Mouse (Mus musculus) hindbrain, embryonic 16.5 days (tissue): ENCODE measurements at regions not wholly inside any gene's neighbourhood (a gene's known extent, or its start where the extent isn't known, plus 50 kb on each side); places are given as distances from the start of the nearest gene placed in this dataset.
A peak's percentile ranks its signal among the peaks of the same experiment; 100 is the strongest.

Experiments used
- ATAC-seq: fragments of 200-750 bp; cut with Nextera tagmentation; 2 replicates; pipeline ENCODE4 v1.8.0; 2017; ENCODE audit warnings: moderate TSS enrichment, moderate library complexity
- H3K27ac ChIP-seq: fragments of 300-500 bp; sonication (generic); 2 replicates; pipeline ENCODE4 v1.5.1; 2014; ENCODE audit warnings: low read depth, mild to moderate bottlenecking, control low read depth, low read length, moderate library complexity
- H3K27me3 ChIP-seq: fragments of 300-500 bp; sonication (generic); replicated peaks from 2 replicates; pipeline ENCODE4 v1.6.1; 2014; ENCODE audit warnings: low read length; ENCODE audit not compliant: control insufficient read depth, insufficient read depth
- H3K36me3 ChIP-seq: fragments of 300-500 bp; sonication (generic); 2 replicates; pipeline ENCODE4 v1.6.1; 2014; ENCODE audit warnings: mild to moderate bottlenecking, low read length, moderate library complexity, mixed read lengths; ENCODE audit not compliant: control insufficient read depth, insufficient read depth
- H3K4me1 ChIP-seq: fragments of 300-500 bp; sonication (generic); 2 replicates; pipeline ENCODE4 v1.6.1; 2014; ENCODE audit warnings: low read depth, low read length; ENCODE audit not compliant: control insufficient read depth, insufficient read depth
- H3K4me2 ChIP-seq: fragments of 300-500 bp; sonication (generic); 2 replicates; pipeline ENCODE4 v1.6.1; 2014; ENCODE audit warnings: mild to moderate bottlenecking, low read length, control low read depth, moderate library complexity
- H3K4me3 ChIP-seq: fragments of 300-500 bp; sonication (generic); 2 replicates; pipeline ENCODE4 v1.5.1; 2014; ENCODE audit warnings: mild to moderate bottlenecking, low read length, control low read depth, moderate library complexity
- H3K9ac ChIP-seq: fragments of 300-500 bp; sonication (generic); 2 replicates; pipeline ENCODE4 v1.6.1; 2014; ENCODE audit warnings: low read depth, mild to moderate bottlenecking, control low read depth, low read length, moderate library complexity
- H3K9me3 ChIP-seq: fragments of 300-500 bp; sonication (generic); 2 replicates; pipeline ENCODE4 v1.6.1; 2014; ENCODE audit warnings: mild to moderate bottlenecking, low read length, moderate library complexity; ENCODE audit not compliant: control insufficient read depth
- WGBS: fragments of 180-500 bp; shearing (Covaris S2); extraction: QIAGEN DNeasy Blood & Tissue Kit; methylation state at CpG from one replicate; pipeline ENCODE4 v1.1.7; 2014; 5-methylcytosine and 5-hydroxymethylcytosine counted together

- H3K4me3 ChIP-seq: no peak overlapping the region
Observed at GRCm38 (mm10) chr15:94183663-94184375, 281.4 kb downstream of the Adamts20 start.

DNA sequence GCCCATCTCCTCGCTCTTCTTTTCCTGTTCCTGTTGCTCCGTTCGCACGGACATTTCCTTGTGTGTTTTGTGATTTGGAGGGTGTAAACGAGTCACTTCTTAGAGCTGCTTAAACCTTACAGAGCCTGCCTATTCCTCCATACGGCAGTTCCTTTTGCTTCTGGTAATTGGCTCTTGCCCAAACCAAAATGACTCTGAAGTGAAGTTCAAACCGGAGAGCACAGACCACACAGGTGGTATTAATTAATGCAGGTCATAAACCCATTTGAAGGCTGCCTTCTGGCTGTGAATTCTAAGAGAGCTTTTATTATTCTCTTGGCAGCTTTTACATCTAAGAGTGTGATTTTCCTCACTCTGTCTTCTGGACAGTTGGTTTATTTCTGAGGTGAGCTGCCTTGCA, 291.1 kb downstream of the Adamts20 start:
- 68% methylated on average over 7 of the region's 7 CpGs for WGBS
- no peaks in the 10 kb centered on the region for H3K27me3 ChIP-seq
- H3K27ac ChIP-seq: no peak overlapping the region
- H3K4me1 ChIP-seq: no peaks in the 10 kb centered on the region
- H3K4me3 ChIP-seq: no peak overlapping the region
- H3K9me3 ChIP-seq: no peaks in the 10 kb centered on the region
- H3K36me3 ChIP-seq: no peaks in the 10 kb centered on the region
- H3K9ac ChIP-seq: no peak overlapping the region
- no peak overlapping the region for H3K4me2 ChIP-seq
- ATAC-seq: no peak

More at GRCm38 (mm10) chr15:94183663-94184375, 281.4 kb downstream of the Adamts20 start:
- no peaks in the 10 kb centered on the region for H3K4me1 ChIP-seq
- H3K27ac ChIP-seq: no peak overlapping the region
- no peak overlapping the region for H3K9ac ChIP-seq
- ATAC-seq: no peak
- 94% methylated on average over 6 of the region's 6 CpGs for WGBS
- H3K4me2 ChIP-seq: no peak overlapping the region
- no peaks in the 10 kb centered on the region for H3K9me3 ChIP-seq
- no peaks in the 10 kb centered on the region for H3K36me3 ChIP-seq
- H3K27me3 ChIP-seq: no peaks in the 10 kb centered on the region

- Histone ChIP-seq H3K27ac (no peak overlapping the region), H3K4me3 (no peak overlapping the region), H3K9ac (no peak overlapping the region), H3K4me2 (no peak overlapping the region), H3K4me1 (no peaks in the 10 kb centered on the region), H3K27me3 (no peaks in the 10 kb centered on the region), H3K36me3 (no peaks in the 10 kb centered on the region), H3K9me3 (no peaks in the 10 kb centered on the region)
- no peak for ATAC-seq
- WGBS: 81% methylated on average over 4 of the region's 4 CpGs
Observed at GRCm38 (mm10) chr15:94160806-94161205, 304.4 kb downstream of the Adamts20 start.

GRCm38 (mm10) chr15:94139534-94139958, 325.7 kb downstream of the Adamts20 start:
- WGBS: 78% methylated on average over 13 of the region's 13 CpGs
- no peak overlapping the region for H3K27ac ChIP-seq

DNA sequence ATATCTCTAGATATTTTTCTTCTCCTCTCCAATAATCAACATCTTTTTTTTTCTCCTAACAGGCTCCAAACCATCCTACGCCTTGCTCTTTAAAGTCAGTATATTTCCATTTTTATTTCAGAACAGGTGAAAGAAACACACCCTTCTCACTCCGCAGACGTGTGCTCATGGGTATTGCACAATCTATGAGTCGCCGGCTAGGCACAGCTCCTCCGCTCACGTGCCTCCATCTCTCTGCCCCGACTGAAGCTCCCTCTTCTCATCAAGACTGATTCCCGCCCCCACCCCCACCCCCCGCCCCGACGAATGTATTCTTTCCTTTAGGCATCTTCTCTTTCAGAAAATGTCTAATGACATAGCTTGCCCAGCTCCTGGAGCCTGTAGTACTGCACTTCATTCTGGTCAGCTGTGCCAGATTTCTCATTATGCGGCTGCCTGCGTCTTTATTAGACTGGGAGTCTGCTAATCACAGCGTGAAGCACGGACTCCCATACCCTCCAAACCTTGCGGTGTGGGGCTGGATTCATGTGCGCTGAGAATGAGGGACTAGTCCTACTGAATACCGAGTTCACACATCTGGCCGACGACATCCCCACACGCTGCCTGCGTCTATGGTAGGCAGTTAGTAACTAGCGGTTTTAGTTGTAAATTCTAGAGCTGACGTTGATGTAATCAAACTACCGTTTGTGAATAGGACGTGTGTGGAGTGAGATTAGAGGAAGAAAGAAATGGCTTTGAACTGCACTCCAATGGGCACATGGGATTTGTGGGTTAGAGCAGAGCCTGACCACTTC, 327.9 kb downstream of the Adamts20 start:
- no peak for ATAC-seq
- Histone ChIP-seq H3K27ac (no peak overlapping the region), H3K4me1 (no peaks in the 10 kb centered on the region), H3K4me2 (peak overlapping the region; percentile 49), H3K36me3 (no peaks in the 10 kb centered on the region), H3K9me3 (0 out of 2 replicates have a peak, but pooled peaks cover 2% of the 10 kb centered on the region), H3K4me3 (peak overlapping the region; percentile 24), H3K9ac (peak overlapping the region; percentile 35), H3K27me3 (no peaks in the 10 kb centered on the region)
- 50% methylated on average over 27 of the region's 27 CpGs for WGBS

More at GRCm38 (mm10) chr15:94139534-94139958, 325.7 kb downstream of the Adamts20 start:
- no peaks in the 10 kb centered on the region for H3K9me3 ChIP-seq
- no peak for ATAC-seq
- H3K36me3 ChIP-seq: no peaks in the 10 kb centered on the region
- H3K4me1 ChIP-seq: no peaks in the 10 kb centered on the region
- no peak overlapping the region for H3K4me2 ChIP-seq
- H3K9ac ChIP-seq: no peak overlapping the region
- no peak overlapping the region for H3K4me3 ChIP-seq
- H3K27me3 ChIP-seq: no peaks in the 10 kb centered on the region

- H3K4me3 ChIP-seq: no peak overlapping the region
- no peaks in the 10 kb centered on the region for H3K27me3 ChIP-seq
- no peaks in the 10 kb centered on the region for H3K4me1 ChIP-seq
- ATAC-seq: no peak
- no peak overlapping the region for H3K4me2 ChIP-seq
- no peak overlapping the region for H3K9ac ChIP-seq
- WGBS: 80% methylated on average over 5 of the region's 5 CpGs
- H3K9me3 ChIP-seq: peaks cover 3% of the 10 kb centered on the region; the same call in 1 of the 2 replicates
- no peaks in the 10 kb centered on the region for H3K36me3 ChIP-seq
- H3K27ac ChIP-seq: no peak overlapping the region
Observed at GRCm38 (mm10) chr15:94112801-94113200, 352.4 kb downstream of the Adamts20 start.

DNA sequence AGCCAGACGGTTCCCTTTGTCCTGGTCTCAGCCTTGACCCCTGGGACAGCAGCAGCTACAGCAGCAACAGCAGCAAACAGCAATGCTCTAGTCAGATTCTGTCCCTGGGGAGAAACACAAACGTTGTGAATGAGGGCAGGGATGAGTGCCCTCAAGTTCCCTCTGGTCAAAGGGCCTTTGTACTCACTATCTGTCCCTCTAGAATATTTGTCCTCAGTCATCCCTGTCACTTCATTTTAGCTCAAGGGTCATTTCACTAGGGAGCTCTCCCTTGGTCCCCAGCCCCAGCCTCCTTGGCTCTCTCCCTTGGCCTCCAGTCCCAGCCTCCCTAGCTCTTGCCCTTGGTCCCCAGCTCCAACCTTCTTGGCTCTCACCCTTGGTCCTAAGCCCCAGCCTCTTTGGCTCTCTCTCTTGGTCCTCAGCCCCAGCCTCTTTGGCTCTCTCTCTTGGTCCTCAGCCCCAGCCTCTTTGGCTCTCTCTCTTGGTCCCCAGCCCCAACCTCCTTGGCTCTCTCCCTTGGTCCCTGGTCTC, 358.0 kb downstream of the Adamts20 start:
- Histone ChIP-seq H3K27me3 (no peaks in the 10 kb centered on the region), H3K9me3 (no peaks in the 10 kb centered on the region), H3K27ac (no peak overlapping the region), H3K36me3 (no peaks in the 10 kb centered on the region), H3K4me1 (no peaks in the 10 kb centered on the region), H3K4me2 (no peak overlapping the region), H3K9ac (no peak overlapping the region), H3K4me3 (no peak overlapping the region)
- no peak for ATAC-seq
- WGBS: 38% methylated on average over 2 of the region's 2 CpGs

DNA sequence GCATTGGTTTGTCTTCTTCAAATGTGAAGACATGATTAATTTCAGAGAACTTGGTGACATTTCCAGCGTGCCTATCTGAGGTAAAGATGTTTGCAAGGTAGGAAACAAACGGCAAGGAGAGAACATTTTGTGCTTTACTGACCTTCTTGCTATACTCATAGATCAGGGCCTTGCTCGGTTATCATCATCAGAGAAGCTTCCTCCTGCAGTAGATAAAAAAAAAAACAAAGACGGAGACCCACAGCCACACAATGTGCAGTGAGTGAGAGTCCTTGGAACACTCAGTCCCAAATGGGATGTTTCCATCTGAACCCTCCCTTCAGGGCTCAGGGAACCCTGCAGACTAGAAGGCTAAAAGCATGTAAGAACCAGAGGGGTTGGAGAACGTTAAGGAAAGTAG, 374.6 kb downstream of the Adamts20 start:
- no peak overlapping the region for H3K4me2 ChIP-seq
- no peaks in the 10 kb centered on the region for H3K4me1 ChIP-seq
- H3K27me3 ChIP-seq: no peaks in the 10 kb centered on the region
- H3K27ac ChIP-seq: no peak overlapping the region
- WGBS: 88% methylated on average over 5 of the region's 5 CpGs
- no peaks in the 10 kb centered on the region for H3K9me3 ChIP-seq
- H3K36me3 ChIP-seq: no peaks in the 10 kb centered on the region
- no peak for ATAC-seq
- no peak overlapping the region for H3K9ac ChIP-seq
- no peak overlapping the region for H3K4me3 ChIP-seq

DNA sequence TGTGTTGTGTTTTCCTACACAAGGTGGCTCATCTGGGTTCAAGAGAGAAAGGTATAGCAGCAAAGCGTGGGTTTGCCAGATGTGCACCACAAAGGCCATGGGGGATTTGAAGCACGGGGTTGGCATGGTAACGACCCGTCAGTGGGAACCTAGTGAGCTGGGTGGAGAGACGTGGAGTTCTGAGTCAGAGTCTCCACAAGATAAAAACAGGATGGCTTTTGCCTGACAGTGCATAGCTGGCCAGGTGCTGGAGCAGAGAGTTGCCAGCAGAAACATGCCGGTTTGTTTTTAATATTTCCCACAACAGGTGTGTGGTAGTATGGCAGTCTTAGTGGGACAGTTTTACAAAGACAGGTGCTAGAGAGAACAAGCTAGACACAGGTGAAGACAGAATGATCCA, 375.4 kb downstream of the Adamts20 start:
- H3K4me1 ChIP-seq: no peaks in the 10 kb centered on the region
- no peaks in the 10 kb centered on the region for H3K36me3 ChIP-seq
- H3K9ac ChIP-seq: no peak overlapping the region
- no peaks in the 10 kb centered on the region for H3K9me3 ChIP-seq
- WGBS: 58% methylated on average over 6 of the region's 6 CpGs
- no peak for ATAC-seq
- no peak overlapping the region for H3K4me2 ChIP-seq
- no peak overlapping the region for H3K4me3 ChIP-seq
- H3K27me3 ChIP-seq: no peaks in the 10 kb centered on the region
- H3K27ac ChIP-seq: no peak overlapping the region
